Mouse (Mus musculus) neural tube, embryonic 13.5 days (tissue): ENCODE data around the gene BC003965. TPM values are rescaled to one million over a fixed set of nuclear protein-coding genes. Genes with fewer than 3 reads are reported as not detected.

Experiments
- ATAC-seq: fragments of 200-750 bp; cut with Nextera tagmentation; 2 replicates; pipeline ENCODE4 v1.8.0; 2017; ENCODE audit warnings: low read depth, mild to moderate bottlenecking, moderate TSS enrichment, moderate library complexity
- H3K27ac ChIP-seq: fragments of 300-500 bp; sonication (generic); replicated peaks from 2 replicates; pipeline ENCODE4 v1.5.1; 2015; ENCODE audit warnings: moderate library complexity, mild to moderate bottlenecking, inconsistent platforms
- H3K27me3 ChIP-seq: fragments of 300-500 bp; sonication (generic); 2 replicates; pipeline ENCODE4 v1.6.1; 2015; ENCODE audit warnings: mild to moderate bottlenecking, inconsistent platforms
- H3K36me3 ChIP-seq: fragments of 300-500 bp; sonication (generic); 2 replicates; pipeline ENCODE4 v1.6.1; 2015; ENCODE audit warnings: mild to moderate bottlenecking, inconsistent platforms
- H3K4me1 ChIP-seq: fragments of 300-500 bp; sonication (generic); replicated peaks from 2 replicates; pipeline ENCODE4 v1.6.1; 2015; ENCODE audit warnings: inconsistent platforms
- H3K4me2 ChIP-seq: fragments of 300-500 bp; sonication (generic); 2 replicates; pipeline ENCODE4 v1.6.1; 2015; ENCODE audit warnings: inconsistent platforms, mild to moderate bottlenecking, moderate library complexity
- H3K4me3 ChIP-seq: fragments of 300-500 bp; sonication (generic); 2 replicates; pipeline ENCODE4 v1.5.1; 2015; ENCODE audit warnings: mild to moderate bottlenecking, inconsistent platforms
- H3K9ac ChIP-seq: fragments of 300-500 bp; sonication (generic); 2 replicates; pipeline ENCODE4 v1.6.1; 2015; ENCODE audit warnings: moderate library complexity, mild to moderate bottlenecking, inconsistent platforms
- H3K9me3 ChIP-seq: fragments of 300-500 bp; sonication (generic); 2 replicates; pipeline ENCODE4 v1.6.1; 2016; ENCODE audit warnings: inconsistent platforms
- WGBS: fragments of 180-500 bp; shearing (Covaris S2); methylation state at CpG from one replicate; pipeline ENCODE4 v1.1.7; 2015; 5-methylcytosine and 5-hydroxymethylcytosine counted together
- polyA plus RNA-seq: library from polyadenylated mRNA; unstranded; fragments of >200 nt; fragmentation: Nextera tagmentation; extraction: Ambion mirVana; gene quantifications from 2 replicates; pipeline ENCODE4 v1.2.1, GENCODE M21; 2015

BC003965 gene
- polyA plus RNA-seq, result 32.6 and 32.7 TPM in 2 replicates

DNA sequence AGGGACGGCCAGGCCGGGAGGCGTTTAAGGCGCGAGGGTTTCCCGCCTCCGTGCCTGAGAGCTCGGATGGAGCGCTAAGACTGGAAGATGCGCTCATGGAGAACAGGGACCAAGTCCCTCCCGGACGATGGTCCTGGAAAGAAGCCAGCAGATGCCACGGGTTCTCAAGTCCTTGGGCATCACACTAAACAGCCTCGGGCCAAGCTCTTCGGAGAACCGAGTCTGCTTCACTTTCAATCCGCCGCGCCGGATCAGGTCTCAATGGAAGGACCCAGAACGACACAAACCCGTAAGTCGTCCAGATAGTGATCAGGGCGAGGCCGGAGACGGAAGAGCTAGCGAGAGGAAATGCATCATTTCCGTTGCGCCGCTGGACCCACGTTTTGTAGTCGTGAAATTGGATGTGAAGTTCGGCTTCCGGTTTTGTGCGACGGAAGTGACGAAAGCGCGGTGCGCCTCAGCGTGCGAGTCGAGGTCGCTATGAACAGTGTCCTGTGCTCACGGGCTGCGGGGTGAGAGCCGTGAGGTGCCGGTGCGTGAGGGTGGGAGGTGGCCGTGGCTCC lies at the start of gene BC003965:
Gene BC003965, plus strand, starts transcription at position 426 of the 563 bp plus-strand sequence.
- Histone ChIP-seq H3K9me3 (no peaks in the 10 kb centered on the region), H3K36me3 (0 out of 2 replicates have a peak, but pooled peaks cover 4% of the 10 kb centered on the region), H3K9ac (peak within 1 kb of the TSS; percentile 84), H3K27ac (peak within 1 kb of the TSS; percentile 92), H3K27me3 (no peaks in the 10 kb centered on the region; the same call in 1 of the 2 replicates), H3K4me1 (peaks cover 35% of the 10 kb centered on the region), H3K4me2 (peak within 1 kb of the TSS; percentile 98), H3K4me3 (peak within 1 kb of the TSS; percentile 84)
- under 1% methylated on average over 50 of the region's 50 CpGs for WGBS
- ATAC-seq, result peak; percentile 87

DNA sequence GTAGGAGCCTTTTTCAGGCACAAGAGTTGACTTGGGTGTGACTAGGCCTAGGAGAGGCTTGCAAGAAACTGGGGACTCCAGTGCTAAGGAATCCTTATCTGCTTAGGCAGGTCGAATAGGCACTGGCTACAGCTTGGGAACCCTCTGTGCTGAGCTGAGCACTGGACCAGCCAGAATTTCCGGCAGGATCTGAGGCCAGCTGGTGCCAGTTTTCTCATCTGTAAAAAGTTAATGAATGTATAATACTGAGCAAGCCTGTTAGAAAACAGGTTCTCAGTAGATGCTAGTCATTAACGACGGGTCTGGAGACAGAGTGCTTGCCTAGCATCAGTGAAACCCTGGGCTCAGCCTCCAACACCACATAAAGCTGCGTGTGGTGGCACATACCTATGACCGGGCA lies 48.7 kb upstream of the BC003965 start:
- H3K27ac ChIP-seq, result no peak overlapping the region
- H3K4me2 ChIP-seq, result no peak overlapping the region
- WGBS, result 93% methylated on average over 6 of the region's 6 CpGs
- no peaks in the 10 kb centered on the region for H3K9me3 ChIP-seq
- no peak overlapping the region for H3K4me3 ChIP-seq
- peaks cover 14% of the 10 kb centered on the region; the same call in 1 of the 2 replicates for H3K36me3 ChIP-seq
- H3K27me3 ChIP-seq, result no peaks in the 10 kb centered on the region
- peaks cover 25% of the 10 kb centered on the region for H3K4me1 ChIP-seq
- ATAC-seq, result no peak
- H3K9ac ChIP-seq, result peak overlapping the region; percentile 8; the same call in 1 of the 2 replicates

DNA sequence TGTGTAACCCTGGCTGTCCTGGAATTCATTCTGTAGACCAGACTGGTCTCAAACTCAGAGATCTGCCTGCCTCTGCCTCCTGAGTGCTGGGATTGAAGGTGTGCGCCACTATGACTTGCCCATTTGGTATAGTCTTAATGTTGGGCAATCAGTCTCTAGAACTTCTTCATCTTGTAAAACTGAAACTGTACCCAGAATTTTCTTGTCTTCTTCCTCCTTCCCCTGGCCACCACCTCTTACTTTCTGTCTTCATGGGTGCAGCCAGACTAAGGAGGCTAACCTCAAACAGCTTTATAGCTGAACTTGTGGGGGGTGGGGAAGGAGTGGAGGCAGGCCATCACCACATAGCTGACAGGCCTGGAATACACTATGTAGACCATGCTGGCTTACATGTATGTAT lies 45.6 kb upstream of the BC003965 start:
- Histone ChIP-seq H3K9me3 (no peaks in the 10 kb centered on the region), H3K4me1 (peaks cover 20% of the 10 kb centered on the region), H3K4me3 (no peak overlapping the region), H3K27me3 (no peaks in the 10 kb centered on the region), H3K9ac (no peak overlapping the region), H3K4me2 (no peak overlapping the region), H3K36me3 (peaks cover 14% of the 10 kb centered on the region; the same call in 1 of the 2 replicates), H3K27ac (no peak overlapping the region)
- ATAC-seq, result no peak
- WGBS, result 92% methylated on average over 1 of the region's 1 CpGs

DNA sequence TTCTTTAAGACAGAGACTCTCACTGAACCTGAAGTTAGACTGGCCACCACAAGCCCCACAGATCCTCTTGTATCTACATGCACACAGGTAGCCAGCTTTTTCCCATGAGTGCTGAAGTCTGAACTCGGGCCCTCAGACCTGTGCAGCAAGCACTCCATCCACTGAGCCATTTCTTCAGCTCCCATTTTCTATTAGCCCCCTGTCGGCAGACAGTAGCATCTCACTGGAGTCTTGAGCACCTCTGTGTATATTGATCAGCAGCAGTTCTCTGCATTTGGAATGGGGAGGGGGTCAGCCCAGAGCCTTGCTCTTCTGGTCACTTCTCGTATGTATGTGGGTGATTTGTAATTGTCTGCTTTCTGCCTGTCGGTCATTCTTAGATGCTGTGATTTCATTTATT lies 44.4 kb upstream of the BC003965 start:
- peaks cover 19% of the 10 kb centered on the region; the same call in 1 of the 2 replicates for H3K36me3 ChIP-seq
- H3K9me3 ChIP-seq, result no peaks in the 10 kb centered on the region
- no peak overlapping the region for H3K9ac ChIP-seq
- H3K27me3 ChIP-seq, result no peaks in the 10 kb centered on the region
- H3K4me3 ChIP-seq, result no peak overlapping the region
- H3K4me2 ChIP-seq, result no peak overlapping the region
- no peak overlapping the region for H3K27ac ChIP-seq
- ATAC-seq, result no peak
- H3K4me1 ChIP-seq, result peaks cover 9% of the 10 kb centered on the region
- 69% methylated on average over 4 of the region's 4 CpGs for WGBS

DNA sequence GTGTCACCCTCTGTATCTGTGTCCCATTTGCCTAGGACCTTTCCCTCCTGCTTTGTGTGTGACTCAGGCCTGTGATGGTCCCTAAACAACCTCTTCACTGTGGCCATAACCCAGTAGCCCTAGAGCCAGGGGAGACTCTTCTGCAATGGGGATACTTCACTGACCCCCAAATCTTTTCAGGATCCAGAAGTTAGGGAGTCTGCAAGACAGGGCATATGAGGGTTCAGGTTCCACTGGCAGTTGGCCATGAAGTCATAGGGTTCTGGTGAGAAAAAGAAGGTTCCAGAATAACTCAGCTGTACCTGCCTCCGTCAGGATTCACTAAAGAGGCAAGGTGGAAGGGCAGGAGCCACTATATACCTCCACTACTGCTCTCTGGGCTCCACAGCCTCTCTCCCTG lies 22.2 kb upstream of the BC003965 start, which contains the start of gene Ccdc154:
Gene Ccdc154, plus strand, starts transcription at position 301 of the 400 bp plus-strand sequence.
- no peaks in the 10 kb centered on the region for H3K27me3 ChIP-seq
- 88% methylated on average over 1 of the region's 1 CpGs for WGBS
- H3K4me1 ChIP-seq, result no peaks in the 10 kb centered on the region
- H3K9me3 ChIP-seq, result no peaks in the 10 kb centered on the region
- H3K4me2 ChIP-seq, result no peak within 1 kb of the TSS
- H3K27ac ChIP-seq, result no peak within 1 kb of the TSS
- H3K9ac ChIP-seq, result peak within 1 kb of the TSS; percentile 3; the same call in 1 of the 2 replicates
- H3K4me3 ChIP-seq, result no peak within 1 kb of the TSS
- ATAC-seq, result no peak
- H3K36me3 ChIP-seq, result peaks cover 49% of the 10 kb centered on the region

DNA sequence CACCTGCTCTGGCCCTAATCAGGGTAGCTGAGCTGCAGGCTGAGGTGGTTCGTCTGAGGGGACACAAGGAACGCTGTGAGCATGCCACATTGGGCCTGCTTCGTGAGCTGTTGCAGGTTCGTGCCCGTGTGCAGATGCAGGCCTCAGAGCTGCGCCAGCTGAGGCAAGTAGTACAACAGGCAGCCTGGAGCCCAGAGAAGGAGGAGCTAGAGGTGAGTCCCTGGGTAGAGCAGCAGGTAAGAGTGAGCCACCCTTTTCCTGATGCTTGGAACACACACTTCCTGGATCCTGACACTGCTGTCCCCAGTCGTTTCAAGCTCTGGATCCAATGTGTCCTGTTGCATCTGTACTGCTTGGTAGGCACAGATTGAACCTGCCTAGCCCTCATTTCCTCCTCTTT lies 21.0 kb upstream of the BC003965 start:
- 83% methylated on average over 7 of the region's 7 CpGs for WGBS
- H3K36me3 ChIP-seq, result peaks cover 38% of the 10 kb centered on the region
- no peaks in the 10 kb centered on the region for H3K9me3 ChIP-seq
- H3K27ac ChIP-seq, result no peak overlapping the region
- no peak overlapping the region for H3K4me2 ChIP-seq
- no peaks in the 10 kb centered on the region for H3K4me1 ChIP-seq
- H3K4me3 ChIP-seq, result no peak overlapping the region
- no peak for ATAC-seq
- H3K27me3 ChIP-seq, result no peaks in the 10 kb centered on the region
- H3K9ac ChIP-seq, result peak overlapping the region; percentile 3; the same call in 1 of the 2 replicates

DNA sequence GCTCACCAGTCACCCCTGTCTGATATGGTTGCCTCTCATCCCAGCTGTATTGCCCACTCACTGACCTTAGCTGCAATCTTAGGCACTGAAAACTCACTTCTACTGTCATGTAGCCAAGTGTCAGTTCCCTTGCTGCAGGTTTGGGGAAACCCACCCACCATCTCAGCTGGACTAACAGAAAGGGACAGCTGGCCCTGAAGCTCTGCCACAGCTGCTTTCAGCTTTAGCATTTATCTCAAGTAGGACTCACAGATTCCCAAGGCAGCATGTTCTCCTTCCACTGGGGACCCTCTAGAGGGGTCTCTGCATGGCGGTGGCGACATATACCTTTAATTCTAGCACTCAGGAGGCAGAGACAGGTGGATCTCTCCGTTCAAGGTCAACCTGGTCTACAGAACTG lies 19.6 kb upstream of the BC003965 start:
- no peak overlapping the region for H3K4me2 ChIP-seq
- H3K4me1 ChIP-seq, result no peaks in the 10 kb centered on the region
- no peak overlapping the region for H3K9ac ChIP-seq
- H3K36me3 ChIP-seq, result peaks cover 26% of the 10 kb centered on the region
- no peaks in the 10 kb centered on the region for H3K9me3 ChIP-seq
- 89% methylated on average over 3 of the region's 3 CpGs for WGBS
- H3K27me3 ChIP-seq, result no peaks in the 10 kb centered on the region
- ATAC-seq, result no peak
- H3K4me3 ChIP-seq, result no peak overlapping the region
- H3K27ac ChIP-seq, result no peak overlapping the region

DNA sequence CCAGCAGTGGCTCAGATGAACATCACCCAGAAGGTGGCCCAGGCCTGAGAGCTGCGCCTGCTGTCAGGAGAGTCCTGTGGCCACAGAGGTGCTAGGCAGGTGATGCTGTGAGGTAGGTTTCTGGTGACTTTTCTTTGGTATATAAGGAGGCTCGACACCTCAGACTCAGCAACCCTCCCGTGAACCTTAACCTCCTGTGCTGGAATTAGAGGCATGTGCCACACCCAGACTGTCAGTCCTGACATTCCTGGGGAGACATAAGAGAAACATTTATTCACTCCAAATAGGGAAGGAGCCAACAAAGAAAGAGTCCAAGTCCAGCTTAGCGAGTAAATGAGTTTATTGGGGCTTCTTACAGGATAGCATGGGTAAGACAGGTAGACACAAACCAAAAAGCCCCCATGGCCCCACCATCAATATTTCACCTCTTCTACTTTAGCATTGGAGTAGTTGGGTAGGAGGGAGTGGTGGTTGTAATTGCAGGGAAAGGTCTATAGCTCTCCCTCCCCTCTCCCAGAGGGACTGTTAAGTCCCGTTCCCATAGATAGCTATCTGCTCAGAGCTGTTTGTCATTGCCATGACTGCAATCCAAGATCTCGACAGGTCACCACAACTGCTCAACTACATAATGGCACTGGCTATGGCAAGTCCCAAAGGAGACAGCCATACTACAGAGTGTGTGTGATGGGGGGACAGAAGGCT lies 18.2 kb upstream of the BC003965 start:
- H3K9me3 ChIP-seq, result no peaks in the 10 kb centered on the region
- 68% methylated on average over 6 of the region's 6 CpGs for WGBS
- no peak for ATAC-seq

DNA sequence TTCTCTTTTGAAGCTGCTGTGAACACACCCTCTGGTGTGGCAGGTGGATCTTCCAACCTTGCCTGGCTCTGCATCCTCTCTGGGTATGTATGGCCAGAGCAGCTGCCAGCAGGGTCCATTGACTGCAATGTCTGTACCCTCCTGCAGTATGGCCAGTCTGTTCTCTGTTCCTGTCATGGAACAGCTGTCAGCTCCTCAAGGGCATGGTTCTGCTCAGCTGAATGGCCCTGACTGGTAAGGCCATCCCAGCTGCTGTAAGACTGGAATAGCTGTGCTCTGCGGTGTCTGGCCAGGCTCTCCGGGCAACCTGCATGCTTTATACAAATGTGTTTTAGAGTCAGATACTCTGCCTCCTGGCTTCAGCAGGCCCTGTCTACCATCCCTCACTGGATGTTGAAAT lies 14.6 kb upstream of the BC003965 start:
- H3K36me3 ChIP-seq, result no peaks in the 10 kb centered on the region
- no peak for ATAC-seq
- H3K27me3 ChIP-seq, result no peaks in the 10 kb centered on the region
- H3K4me1 ChIP-seq, result no peaks in the 10 kb centered on the region
- H3K4me3 ChIP-seq, result no peak overlapping the region
- H3K9ac ChIP-seq, result no peak overlapping the region
- H3K4me2 ChIP-seq, result no peak overlapping the region
- H3K9me3 ChIP-seq, result no peaks in the 10 kb centered on the region
- 95% methylated on average over 2 of the region's 2 CpGs for WGBS
- H3K27ac ChIP-seq, result no peak overlapping the region

More for the DNA sequence above, 18.2 kb upstream of the BC003965 start:
- Histone ChIP-seq H3K27me3 (no peaks in the 10 kb centered on the region), H3K9ac (no peak overlapping the region), H3K4me1 (no peaks in the 10 kb centered on the region), H3K4me2 (no peak overlapping the region), H3K27ac (no peak overlapping the region), H3K36me3 (peaks cover 13% of the 10 kb centered on the region), H3K4me3 (no peak overlapping the region)

DNA sequence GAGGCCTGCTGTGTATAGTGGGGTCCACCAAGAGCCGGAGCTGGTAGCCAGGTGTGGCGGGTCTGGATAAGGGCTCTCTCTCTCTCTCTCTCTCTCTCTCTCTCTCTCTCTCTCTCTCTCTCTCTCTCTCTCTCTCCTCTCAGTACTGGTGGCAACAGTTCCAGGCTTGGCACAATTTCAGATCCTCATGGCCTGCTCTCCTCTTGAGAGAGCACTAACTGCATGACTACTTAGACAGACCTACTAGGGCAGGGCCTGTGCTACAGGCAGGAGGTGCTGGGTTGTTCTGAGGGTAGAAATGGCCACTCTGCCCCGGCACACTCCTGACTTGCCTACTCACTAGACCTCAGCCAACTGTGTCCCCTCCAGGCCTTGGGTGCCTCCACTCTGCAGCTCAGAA lies 11.8 kb upstream of the BC003965 start:
- Histone ChIP-seq H3K27ac (no peak overlapping the region), H3K9me3 (no peaks in the 10 kb centered on the region), H3K4me3 (no peak overlapping the region), H3K36me3 (no peaks in the 10 kb centered on the region), H3K4me2 (no peak overlapping the region), H3K9ac (no peak overlapping the region), H3K27me3 (no peaks in the 10 kb centered on the region), H3K4me1 (no peaks in the 10 kb centered on the region)
- ATAC-seq, result no peak
- WGBS, result 98% methylated on average over 3 of the region's 3 CpGs

DNA sequence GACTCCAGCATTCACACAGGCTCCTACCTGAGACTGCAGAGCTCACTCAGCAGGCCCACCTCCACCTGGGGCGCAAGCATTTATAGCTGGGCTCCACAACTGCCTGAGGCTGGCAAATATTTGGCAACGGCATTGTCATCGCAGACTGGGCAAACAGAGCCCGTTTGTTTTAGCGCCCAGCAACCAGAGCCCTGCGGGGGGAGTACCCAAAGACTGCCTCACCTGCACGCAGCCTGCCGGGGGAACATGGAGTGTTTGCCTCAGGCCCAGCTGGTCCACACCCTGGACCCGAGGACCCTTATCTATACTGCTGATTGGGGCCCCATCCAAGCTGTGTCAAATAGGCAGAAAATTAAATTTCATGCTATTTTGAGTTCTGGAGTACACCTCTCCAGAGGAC lies 8.9 kb upstream of the BC003965 start, which contains the start of gene Gm38655:
Gene Gm38655, minus strand, starts transcription at position 61 of the 400 bp plus-strand sequence.
- Histone ChIP-seq H3K27me3 (peaks cover 5% of the 10 kb centered on the region; the same call in 1 of the 2 replicates), H3K27ac (no peak within 1 kb of the TSS), H3K4me3 (no peak within 1 kb of the TSS), H3K4me2 (no peak within 1 kb of the TSS), H3K9me3 (no peaks in the 10 kb centered on the region), H3K9ac (no peak within 1 kb of the TSS), H3K36me3 (no peaks in the 10 kb centered on the region), H3K4me1 (no peaks in the 10 kb centered on the region)
- WGBS, result 64% methylated on average over 9 of the region's 9 CpGs
- ATAC-seq, result no peak

DNA sequence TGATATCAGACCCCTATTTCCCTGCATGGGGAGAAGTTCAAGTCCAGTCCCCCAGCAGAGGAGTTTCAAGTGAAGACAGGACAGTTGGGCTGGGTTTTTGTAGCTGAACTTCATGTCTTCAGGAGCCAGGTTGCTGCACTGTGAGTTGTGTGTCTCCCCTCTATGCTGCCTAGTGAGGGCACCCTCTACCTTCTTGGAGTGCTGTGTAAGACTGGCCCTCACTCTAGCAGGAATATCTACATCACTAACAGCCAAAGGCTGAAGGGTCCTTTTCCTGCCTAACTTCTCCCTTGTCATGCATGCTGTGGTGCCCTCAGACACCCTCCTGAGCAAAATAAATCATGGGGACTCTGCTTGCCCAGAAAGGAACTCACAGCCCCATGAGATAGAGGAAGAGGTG lies 1.1 kb upstream of the BC003965 start:
- Histone ChIP-seq H3K4me3 (peak overlapping the region; percentile 84; the same call in 1 of the 2 replicates), H3K36me3 (0 out of 2 replicates have a peak, but pooled peaks cover 4% of the 10 kb centered on the region), H3K27ac (0 out of 2 replicates have a peak overlapping the region, but pooled peaks have one; percentile 92), H3K9ac (peak overlapping the region; percentile 84), H3K27me3 (peaks cover 5% of the 10 kb centered on the region; the same call in 1 of the 2 replicates), H3K4me2 (peak overlapping the region; percentile 98), H3K9me3 (no peaks in the 10 kb centered on the region), H3K4me1 (peaks cover 31% of the 10 kb centered on the region)
- no peak for ATAC-seq
